Mouse (Mus musculus): ENCODE data around the gene Kdelr3. TPM values are rescaled to one million over a fixed set of nuclear protein-coding genes. Genes with fewer than 3 reads are reported as not detected.

The Kdelr3 gene
- total RNA-seq, 2 experiments from 2014 or later = 1.3 to 2.0 TPM

DNA sequence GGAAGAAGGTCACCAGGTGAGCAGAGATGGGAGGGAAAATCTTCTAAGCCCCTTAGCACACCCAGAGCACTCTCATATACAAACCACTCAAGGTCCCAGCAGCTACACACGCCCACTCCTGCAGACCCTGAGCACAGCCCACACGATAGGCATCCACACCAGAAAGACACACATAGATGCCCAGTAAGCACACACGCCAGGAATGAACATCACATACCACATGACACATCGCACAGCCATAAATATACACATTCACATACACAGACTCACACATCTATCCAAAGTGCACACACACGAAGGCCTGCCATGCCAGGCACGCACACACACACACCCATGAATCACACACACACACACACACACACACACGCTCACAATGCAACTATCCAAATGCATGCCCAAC, 5.8 kb upstream of the Kdelr3 start:
- DNase-seq (ENCODE audit: low spot score) = no peak

DNA sequence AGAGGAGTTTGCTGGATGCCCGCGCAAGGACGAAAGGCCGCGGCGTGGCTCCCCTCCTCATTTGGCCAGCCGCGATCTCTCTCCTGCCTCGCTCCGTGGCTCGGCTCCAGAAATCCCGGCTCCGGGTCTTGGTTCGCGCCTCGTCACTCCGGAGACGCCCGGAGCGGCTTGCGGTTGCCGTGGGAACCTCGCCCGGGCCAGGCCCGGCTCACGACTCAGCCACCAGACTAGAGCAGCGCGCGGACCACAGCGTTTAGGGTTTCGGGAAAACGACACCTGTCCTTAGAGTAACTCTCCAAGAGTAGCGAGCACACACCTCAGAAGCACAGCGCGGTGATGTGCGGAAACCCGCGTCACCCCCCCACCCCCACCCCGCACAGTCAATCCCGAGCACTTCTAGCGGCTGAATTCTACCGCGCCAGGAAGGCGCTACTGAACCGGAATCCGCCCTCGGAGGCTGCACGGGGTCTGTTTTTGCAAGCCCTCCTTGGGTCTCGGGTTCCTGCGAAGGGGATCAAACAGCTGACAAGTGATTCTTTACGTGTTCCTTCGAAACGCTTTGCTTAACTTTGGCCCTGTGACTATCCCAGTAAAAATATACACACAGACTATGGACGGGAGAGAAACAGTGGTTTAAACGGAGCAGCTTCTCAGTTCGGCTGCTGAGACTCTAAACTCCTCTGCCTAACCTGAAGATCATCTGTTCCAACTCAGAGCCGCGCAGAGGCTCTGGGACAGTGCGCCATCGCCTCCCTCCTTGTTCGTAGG, 4.5 kb upstream of the Kdelr3 start:
- peak; percentile 78 for DNase-seq (ENCODE audit: low spot score)

DNA sequence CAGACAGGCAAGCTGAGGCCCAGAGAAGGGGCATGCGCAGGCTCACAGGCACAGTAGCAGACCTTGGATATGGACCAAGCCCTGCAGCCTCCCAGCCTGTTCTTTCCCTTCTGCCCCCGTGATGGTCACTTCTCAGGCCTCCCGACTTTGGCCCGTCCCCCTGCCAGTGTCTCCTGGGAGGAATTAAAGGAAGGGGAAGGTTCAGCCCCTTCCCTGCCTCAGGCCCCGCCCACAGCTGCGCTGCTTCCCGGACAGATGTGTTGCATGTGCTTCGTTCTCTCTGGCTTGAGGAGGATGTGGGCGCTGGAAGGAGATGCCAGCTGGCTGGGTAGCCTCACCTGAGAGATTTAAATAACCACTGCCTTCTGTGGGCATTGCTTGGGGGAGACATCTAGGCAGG, 2.3 kb upstream of the Kdelr3 start:
- DNase-seq (ENCODE audit: low spot score) = peak; percentile 29

DNA sequence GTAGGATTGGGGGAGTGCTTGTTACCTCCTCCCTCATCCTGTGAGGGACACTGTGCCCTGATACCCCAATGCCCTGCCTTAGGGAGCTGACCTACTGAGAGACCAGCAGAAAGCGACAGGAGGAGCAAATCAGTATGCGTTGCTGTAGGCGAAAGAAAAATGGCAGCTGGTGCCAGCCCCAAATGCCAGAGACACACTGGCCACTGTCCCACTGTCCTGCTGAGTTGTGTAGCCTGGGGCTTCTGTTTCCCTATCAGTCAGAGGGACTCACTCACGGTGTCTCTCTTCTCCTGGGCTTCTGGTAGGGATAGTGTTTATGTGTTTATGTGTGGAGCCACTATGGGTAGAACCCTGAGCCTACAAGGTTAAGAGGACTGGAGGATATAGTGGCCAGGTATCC, 1.5 kb downstream of the Kdelr3 start:
- no peak for DNase-seq (ENCODE audit: low spot score)

DNA sequence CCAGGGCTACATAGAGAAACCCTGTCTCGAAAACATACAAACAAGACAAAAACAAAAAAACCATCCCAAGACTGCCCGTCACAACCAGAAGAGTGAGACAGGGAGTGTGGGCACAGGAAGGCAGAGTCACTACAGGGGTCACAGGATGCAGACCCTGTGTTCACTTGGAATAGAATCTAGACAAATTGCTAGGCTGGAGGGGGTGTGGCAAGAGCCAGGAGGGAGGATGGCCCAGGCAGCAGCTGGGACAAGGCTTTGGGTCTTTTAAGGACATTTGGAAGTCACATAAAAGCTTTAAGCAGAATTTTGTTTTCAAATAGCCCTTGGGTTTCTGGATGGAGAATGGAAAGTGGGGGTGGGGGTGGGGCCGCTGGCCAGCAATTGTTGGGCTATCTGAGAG, 2.4 kb downstream of the Kdelr3 start:
- DNase-seq (ENCODE audit: low spot score) = no peak

DNA sequence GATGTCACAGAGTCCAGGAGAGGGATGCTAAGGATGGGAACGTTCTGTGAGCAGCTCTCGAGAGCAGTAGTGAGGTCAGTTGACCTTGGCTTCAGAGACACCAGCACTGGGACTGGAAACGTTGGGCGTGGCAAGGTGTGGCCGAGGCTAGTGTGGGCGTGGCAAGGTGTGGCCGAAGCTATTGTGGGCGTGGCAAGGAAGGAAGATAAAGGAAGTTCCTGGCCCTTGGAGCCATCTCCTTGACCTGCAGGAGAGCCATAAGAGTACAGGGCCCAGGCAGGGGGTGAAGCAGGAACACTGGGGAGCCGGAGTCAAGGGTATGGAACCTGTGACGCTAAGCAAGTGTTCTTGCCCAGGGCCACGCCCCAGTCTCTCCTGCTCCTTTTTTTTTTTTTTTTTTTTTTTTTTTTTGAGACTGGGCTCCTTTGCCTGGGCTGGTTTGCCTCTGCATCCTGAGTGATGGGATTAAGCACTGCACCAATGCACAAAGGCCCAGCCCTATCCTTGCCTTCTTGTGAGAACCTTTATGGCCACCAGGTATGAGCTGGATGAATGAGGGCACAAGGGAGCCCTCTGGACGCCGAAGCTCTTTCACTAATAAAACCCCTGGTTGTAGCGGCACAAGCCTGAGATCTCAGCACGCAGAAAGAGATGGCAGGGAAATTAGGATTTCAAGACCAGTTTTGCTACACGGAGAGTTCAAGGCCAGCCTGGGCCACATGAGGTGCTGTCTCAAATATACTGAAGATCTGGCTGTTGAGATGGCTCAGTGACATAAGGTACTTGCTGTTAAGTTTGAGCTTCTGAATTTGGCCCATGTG, 3.4 kb downstream of the Kdelr3 start:
- no peak for DNase-seq (ENCODE audit: low spot score)

DNA sequence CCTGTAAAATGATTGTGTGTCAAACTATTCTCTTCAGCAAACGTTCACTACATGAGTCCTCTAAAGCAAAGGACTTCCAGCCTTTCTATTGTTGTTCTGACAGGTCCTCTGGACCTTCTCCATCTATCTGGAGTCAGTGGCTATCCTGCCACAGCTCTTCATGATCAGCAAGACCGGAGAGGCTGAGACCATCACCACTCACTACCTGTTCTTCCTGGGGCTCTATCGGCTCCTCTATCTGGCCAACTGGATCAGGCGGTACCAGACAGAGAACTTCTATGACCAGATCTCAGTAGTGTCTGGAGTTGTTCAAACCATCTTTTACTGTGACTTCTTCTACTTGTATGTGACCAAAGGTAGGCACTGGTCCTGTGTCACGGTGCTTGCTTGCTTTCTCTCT, 9.4 kb downstream of the Kdelr3 start:
- DNase-seq (ENCODE audit: low spot score) = no peak

DNA sequence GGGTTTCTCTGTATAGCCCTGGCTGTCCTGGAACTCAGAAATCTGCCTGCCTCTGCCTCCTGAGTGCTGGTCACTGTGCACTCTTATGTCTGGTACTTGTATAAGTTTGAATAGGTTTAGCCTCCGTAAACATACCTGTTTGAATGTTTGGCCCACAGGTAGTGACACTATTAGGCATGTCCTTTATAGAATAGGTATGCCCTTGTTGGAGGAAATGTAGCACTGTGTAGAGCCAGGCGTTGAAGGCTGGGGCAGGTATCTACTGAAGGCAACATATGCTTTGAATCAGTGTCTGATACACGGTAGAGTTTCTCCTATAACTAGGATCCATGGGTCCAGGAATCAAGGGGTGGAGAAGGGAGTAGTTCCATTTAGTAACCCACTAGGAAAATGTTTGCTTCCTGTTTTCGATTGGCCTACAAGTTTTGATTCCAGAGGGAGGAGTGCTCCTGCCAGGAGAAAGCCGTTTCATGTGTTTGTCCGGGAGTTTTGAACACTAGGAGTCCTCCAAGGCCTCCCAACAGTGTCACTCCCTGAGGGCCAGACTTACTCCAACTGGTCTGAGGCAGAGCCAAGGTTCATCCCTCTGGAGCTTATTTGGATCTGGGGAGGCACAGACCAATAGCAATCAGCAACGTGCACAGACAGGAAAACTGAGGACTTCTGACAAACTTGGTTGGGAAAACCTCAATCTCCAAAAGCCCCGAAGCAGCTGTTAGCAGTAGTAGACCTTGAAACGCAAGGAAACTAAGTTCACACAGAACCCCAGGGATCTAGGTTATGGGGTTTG, 10.0 kb downstream of the Kdelr3 start:
- peak; percentile 47 for DNase-seq (ENCODE audit: low spot score)

DNA sequence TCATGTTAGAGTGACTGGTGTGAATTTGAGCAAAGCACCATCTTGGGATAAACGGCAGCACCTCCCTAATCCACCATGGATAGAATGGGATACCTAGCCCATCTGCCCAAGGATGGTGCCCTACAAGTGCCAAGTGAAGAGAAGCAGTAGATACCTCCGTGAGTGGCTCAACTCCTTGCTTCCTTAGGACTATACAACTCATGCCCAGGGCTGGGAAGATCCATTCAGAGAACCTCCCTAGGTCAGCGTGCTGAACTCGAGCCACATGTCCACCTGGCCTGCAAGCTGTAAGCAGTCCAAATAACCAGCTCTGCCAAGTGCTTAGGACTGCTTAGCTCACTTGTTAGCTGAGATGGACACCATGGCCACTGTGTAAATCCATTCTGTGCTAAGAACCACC, 11.0 kb downstream of the Kdelr3 start:
- peak; percentile 76 for DNase-seq (ENCODE audit: low spot score)

DNA sequence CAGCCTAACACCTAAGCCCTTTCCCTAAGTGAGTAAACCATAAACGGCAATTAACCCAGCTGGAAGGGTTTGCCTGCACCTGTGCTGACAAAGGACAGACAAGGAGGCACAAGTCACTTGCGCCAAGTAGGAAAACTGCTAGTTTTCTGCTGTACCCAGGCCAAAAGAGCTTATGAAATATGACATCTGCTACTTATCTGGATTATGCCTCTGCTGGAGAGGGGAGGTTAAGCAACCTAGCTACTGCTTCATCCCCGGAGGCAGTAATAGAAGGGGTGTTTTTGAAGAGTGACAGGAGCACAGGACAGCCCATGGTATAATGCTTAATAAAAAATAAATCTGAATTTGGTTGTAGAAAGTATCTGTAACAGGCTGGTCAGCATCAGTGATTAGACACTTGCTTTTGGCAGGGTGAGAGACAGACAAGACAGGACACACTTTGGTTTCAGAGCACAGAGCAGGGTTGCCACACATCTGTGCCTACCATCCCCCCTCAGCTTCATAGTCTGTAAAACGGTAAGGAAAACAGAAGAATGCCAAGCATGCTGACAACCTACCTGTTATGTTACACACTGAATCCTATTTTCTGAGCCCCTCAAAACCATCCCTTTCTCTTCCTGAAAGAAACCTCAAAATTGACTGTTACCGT, 11.9 kb downstream of the Kdelr3 start:
- DNase-seq (ENCODE audit: low spot score) = no peak

DNA sequence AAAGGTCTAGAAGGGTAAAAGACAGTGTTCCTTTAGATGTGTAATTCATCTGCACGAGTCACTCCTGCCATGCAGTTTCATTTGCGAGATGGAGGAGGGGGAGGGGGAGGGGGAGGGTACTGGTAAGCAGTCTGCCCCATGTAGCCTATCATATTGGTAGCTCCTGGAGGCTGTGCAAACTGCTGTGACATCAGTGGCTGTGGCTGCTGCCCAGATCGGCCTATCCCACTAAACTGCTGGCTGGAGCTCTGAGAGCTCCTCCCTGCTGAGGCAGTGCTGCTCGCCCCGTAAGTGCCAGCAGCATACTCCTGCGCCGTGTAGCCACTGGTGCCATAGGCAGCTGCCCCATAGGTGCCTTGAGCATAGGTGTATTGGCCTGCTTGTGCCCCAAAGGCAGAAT, 13.7 kb downstream of the Kdelr3 start:
- DNase-seq (ENCODE audit: low spot score) = no peak

DNA sequence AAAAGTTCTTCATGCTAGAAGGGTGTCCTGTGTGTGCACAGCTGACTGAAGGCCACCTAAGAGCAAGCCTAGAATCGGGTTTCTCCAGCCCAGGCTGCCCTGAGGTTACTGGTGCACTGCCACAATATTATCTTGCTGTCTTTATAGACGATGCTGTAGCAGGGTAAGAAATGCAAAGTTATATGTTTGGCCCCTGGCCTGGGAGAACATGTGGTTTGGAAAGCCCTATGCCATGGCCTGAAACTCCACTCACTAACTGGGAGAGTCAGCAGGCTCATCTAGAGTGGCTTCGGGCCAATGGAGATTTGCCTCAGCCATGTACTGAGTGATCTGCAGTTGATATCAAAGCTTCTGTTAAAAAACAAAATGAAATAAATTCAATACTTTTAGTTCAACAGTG, 17.6 kb downstream of the Kdelr3 start:
- peak; percentile 70 for DNase-seq (ENCODE audit: low spot score)

DNA sequence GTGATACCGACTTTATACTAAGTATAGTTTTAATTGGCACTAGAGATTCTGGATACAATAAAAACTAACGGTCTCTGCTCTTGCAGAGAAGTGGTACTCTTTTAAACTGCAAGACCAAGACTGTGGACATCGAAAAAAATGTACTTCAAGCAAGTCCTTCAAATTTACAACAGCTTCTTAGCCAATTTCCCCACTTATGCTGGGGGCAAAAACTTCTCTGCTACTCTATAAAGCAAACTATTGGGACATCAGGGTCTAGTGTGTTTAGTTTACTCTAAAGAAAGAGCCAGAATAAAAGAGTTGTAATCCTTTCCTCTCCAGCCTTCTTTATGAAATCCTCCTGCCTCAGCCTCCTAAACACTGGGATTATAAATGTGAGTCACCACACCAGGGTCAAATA, 27.8 kb downstream of the Kdelr3 start:
- DNase-seq (ENCODE audit: low spot score) = no peak

DNA sequence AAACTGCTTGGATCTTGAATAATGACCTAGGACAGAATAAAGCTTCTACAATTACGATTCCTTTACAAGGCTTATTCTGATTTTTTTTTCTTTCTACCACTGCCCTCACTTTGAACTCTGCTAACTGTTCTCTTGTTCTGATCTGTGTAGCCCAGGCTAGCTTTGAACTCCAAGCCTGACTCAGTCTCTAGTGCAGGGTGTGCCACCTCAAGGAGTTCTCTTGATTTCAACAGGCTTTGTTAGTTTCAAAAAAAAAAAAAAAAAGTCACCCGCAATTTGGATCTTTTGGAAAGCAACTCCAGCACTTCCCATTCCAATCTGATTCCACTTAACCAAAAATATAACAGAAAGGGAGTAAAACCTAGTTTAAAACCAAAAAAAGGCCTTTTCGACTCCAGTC, 29.3 kb downstream of the Kdelr3 start:
- DNase-seq (ENCODE audit: low spot score) = no peak

DNA sequence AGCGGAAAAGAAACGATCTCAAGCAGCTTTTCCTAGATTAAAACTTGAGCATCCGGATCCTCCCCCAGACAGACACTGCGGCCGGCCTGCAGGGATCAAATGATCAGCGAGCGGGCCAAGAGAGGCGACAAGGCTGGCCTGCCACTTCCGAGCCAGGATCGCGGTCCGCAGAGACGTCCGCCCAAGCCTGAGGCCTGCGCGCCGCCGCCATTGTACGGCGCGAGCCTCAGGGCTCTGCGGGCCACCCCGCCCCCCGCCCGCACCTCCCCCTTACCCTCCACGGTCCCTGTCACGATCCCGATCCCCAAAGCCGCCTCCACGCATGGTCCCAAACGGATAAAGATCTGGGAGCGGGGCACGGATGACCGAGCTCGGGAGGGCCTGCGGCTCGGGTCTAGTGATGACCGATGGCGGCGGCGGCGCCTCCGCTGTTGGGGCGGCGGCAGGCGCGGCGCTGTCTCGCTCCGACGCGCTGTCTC, 29.7 kb downstream of the Kdelr3 start:
- peak; percentile 85 for DNase-seq (ENCODE audit: low spot score)

DNA sequence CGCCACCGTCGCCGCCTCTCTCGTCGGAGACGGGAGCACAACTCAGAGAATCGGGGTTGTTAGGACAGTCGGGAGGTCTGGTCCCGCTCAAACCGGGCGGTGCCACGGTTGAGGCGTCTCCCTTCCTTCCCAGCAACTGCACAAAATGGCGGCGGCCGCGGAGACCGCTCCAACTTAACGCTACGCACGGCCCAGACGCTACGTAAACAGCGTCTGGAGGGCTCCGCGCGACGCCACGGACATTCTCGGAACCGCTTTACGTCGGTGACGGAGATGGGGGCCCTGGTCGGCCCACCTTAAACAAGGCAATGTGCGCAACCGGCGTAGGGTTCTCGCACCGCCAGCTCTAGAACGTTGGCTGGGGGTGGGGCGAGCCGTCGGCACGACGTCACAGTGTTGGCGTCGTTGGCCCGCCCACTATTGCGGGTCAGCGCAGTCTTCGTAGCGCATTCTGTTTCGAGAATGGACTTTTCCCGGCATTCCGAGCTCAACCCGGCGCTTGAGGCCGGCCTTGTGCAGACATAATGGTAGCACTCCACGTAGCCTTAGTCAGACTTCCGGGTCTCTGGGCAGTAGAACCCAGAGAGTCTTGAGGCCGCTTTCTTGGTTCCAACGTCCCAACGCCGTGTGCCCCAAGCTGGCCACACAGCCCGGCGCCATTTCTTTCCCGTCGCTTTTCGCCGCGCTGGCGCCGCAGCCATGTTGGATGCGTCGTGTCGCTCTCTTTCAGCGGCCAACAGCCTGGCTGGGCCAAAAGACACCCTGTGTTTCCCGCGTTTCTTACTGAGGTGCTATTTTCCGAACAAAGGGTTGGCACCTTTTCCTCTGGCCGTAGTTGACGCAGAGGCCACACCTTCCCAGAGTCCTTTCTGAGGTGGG, 30.4 kb downstream of the Kdelr3 start, which contains the start of gene Ddx17:
Gene Ddx17, minus strand, starts transcription at position 332 of the 879 bp plus-strand sequence.
- DNase-seq (ENCODE audit: low spot score) = peak; percentile 99

DNA sequence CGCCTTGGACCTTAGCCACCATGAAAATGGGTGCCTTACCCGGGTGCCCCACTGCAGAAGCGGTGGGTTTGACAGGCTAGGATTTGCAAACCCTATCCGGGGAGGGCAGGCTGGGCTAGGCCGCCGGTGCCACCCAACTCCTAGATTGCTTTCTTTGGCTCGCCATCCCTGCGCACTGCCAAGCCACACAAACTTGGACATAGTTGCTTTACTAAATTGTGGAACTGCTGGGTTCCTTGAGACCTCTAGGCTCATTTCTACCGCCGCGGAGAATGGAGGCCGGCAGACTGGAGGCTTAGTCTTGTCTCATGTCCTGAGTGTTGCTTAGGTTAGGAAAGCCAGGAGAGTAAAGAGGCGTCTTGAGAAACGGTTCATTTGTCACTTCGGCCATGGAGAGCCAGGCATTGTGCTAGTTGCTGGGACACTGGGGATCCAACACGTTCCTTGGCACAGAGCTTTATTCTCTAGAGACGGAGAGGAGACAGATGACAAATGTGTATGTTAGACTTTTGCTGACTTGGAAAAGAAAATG, 31.1 kb downstream of the Kdelr3 start:
- no peak for DNase-seq (ENCODE audit: low spot score)

DNA sequence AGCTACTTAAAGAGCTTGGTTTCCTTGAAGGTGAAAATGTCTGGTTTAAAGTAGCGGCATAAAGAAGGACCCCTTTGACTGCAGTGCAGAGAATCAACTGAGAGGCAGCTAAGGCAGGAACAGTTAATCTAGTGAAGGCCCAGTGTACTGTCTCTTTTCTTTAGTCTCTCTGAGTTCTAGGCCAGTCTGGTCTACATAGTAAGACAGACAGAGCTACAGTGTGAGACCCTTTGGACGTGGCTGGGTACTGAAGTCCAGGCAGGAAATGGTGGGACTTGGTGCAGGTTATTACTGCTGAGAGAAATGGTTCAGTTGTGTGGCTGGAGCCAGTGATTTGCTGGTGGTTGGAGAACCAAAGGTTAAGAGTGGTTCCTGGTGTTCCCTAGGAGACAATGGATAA, 32.0 kb downstream of the Kdelr3 start:
- DNase-seq (ENCODE audit: low spot score) = no peak

DNA sequence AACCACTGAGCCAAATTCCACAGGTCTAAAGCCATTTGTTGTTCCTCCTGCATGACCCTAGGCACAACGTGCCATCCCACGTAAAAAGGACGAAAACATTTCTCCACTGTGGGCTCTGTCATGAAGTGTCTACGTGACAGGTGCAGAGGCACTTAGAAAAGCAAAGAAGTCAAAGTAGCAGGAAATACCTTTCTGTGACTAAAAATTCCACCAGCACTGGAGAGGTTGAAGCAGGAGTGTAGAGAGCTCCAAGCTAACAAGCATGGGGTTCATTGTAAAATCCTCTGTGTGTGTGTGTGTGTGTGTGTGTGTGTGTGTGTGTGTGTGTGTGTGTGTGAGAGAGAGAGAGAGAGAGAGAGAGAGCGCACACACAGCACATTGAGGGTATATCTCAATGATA, 36.4 kb downstream of the Kdelr3 start:
- DNase-seq (ENCODE audit: low spot score) = no peak

DNA sequence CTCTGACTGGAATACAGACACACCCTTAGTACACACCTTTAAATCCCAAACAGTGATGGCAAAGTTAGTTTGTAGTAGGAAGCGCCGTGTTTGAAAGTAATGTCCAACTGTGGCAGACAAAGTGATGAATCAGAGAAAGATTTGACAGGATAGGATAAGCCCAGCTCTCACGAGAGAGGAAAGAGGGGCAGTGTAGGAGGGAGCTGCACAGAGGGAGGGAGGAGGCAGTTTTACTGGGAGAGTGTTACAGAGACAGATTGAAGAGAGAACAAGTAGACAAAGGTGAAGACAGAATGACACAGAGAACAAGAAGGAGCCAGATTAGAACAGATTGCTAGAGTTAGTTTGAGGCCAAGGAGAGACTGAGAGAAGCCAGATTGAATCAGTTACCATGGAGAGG, 43.4 kb downstream of the Kdelr3 start:
- no peak for DNase-seq (ENCODE audit: low spot score)

Data from gastrocnemius, adult 18-20 months (tissue).